Mouse (Mus musculus): ENCODE data around the gene Gm20388. TPM values are rescaled to one million over a fixed set of nuclear protein-coding genes. Genes with fewer than 3 reads are reported as not detected.

Gene Gm20388
- polyA plus RNA-seq, 1 experiment from 2014 or later, result not detected

DNA sequence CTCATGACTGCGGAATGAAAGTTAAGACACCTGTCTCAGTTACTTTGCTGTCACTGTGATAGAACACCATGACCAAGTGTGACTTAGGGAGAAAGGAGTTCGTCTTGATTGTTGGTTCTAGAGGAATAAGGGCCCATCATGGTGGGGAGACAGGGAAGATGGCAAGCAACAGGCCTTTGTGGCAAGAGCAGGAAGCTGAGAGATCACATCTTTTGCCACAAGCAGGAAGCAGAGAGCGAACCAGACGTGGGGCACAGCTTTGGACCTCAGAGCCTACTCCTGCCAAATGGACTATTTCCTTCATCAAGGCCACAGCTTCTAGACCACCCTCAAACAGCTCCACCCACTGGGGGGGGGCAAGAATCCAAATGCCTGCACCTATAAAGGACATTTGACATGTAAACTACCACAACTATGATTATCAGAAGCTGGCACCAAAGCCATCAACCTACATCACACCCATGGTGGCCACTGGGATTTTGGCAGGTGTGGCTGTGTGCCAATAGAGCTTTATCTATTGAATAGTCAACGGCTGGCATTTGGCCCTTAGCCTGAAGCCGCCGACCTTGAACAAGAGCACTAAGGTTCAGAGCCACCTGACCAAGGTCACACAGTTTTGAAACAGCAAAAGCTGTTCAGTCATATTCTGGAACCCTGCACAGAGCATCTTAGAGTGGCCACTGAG is 2854.3 kb downstream of the Gm20388 start:
- Histone ChIP-seq H3K36me3 (ENCODE audit: control insufficient read depth, insufficient read depth, low read length) (no peaks in the 10 kb centered on the region), H3K9ac (ENCODE audit: low read length) (no peak overlapping the region), H3K27me3 (ENCODE audit: control insufficient read depth, insufficient read depth, low read length) (no peaks in the 10 kb centered on the region), H3K4me1 (replicated peaks; ENCODE audit: control insufficient read depth, insufficient read depth) (no peaks in the 10 kb centered on the region), H3K9me3 (ENCODE audit: control insufficient read depth, low read length) (no peaks in the 10 kb centered on the region), H3K4me3 (ENCODE audit: low read depth, low read length) (no peak overlapping the region), H3K4me2 (replicated peaks; ENCODE audit: low read depth) (no peak overlapping the region), H3K27ac (replicated peaks) (no peak overlapping the region)
- 83% methylated on average over 7 of the region's 7 CpGs for WGBS
- ATAC-seq (ENCODE audit: low FRiP score, low TSS enrichment), result no peak
- no peak for DNase-seq (ENCODE audit: low spot score)
- no peak for TF ChIP-seq CTCF (IDR thresholded peaks at IDR 0.05; ENCODE audit: low read depth)
- no peak for TF ChIP-seq EP300 (optimal IDR thresholded peaks at IDR 0.05)

DNA sequence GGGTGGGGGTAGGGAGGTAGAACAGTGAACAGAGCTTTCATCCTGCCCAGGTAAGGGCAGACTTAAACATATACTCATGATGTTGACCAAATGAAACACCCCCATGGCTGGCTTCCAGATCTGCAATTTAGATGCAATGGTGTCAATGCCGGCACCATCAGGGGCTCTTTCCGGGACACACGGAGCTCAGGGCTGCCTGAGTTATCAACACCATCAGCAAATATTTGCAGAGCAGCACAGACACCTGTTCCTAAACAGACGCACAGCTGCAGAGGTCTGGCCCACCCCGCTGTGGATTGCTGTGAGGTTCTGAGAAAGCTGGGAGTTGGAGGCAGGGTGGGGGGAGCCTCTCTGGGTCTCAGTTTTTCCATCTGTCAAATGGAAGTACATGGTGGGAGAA is 2855.5 kb downstream of the Gm20388 start:
- WGBS, result 34% methylated on average over 5 of the region's 5 CpGs
- H3K27me3 ChIP-seq (ENCODE audit: control insufficient read depth, insufficient read depth, low read length), result no peaks in the 10 kb centered on the region
- H3K27ac ChIP-seq (replicated peaks), result no peak overlapping the region
- no peaks in the 10 kb centered on the region for H3K9me3 ChIP-seq (ENCODE audit: control insufficient read depth, low read length)
- H3K4me1 ChIP-seq (replicated peaks; ENCODE audit: control insufficient read depth, insufficient read depth), result no peaks in the 10 kb centered on the region
- no peak overlapping the region for H3K9ac ChIP-seq (ENCODE audit: low read length)
- H3K4me3 ChIP-seq (ENCODE audit: low read depth, low read length), result no peak overlapping the region
- H3K4me2 ChIP-seq (replicated peaks; ENCODE audit: low read depth), result no peak overlapping the region
- ATAC-seq (ENCODE audit: low FRiP score, low TSS enrichment) (no peak), DNase-seq (ENCODE audit: low spot score) (peak; percentile 28)
- no peaks in the 10 kb centered on the region for H3K36me3 ChIP-seq (ENCODE audit: control insufficient read depth, insufficient read depth, low read length)
- TF ChIP-seq EP300 (optimal IDR thresholded peaks at IDR 0.05), result no peak
- TF ChIP-seq CTCF (IDR thresholded peaks at IDR 0.05; ENCODE audit: low read depth), result no peak

GRCm38 (mm10) chr8:122766647-122767200 is 2856.1 kb downstream of the Gm20388 start:
- no peaks in the 10 kb centered on the region for H3K4me1 ChIP-seq (replicated peaks; ENCODE audit: control insufficient read depth, insufficient read depth)
- H3K4me2 ChIP-seq (replicated peaks; ENCODE audit: low read depth), result no peak overlapping the region
- 69% methylated on average over 8 of the region's 8 CpGs for WGBS
- H3K9me3 ChIP-seq (ENCODE audit: control insufficient read depth, low read length), result no peaks in the 10 kb centered on the region
- H3K27ac ChIP-seq (replicated peaks), result no peak overlapping the region
- no peak overlapping the region for H3K9ac ChIP-seq (ENCODE audit: low read length)
- H3K27me3 ChIP-seq (ENCODE audit: control insufficient read depth, insufficient read depth, low read length), result no peaks in the 10 kb centered on the region
- no peak for DNase-seq (ENCODE audit: low spot score)
- no peak overlapping the region for H3K4me3 ChIP-seq (ENCODE audit: low read depth, low read length)
- TF ChIP-seq EP300 (optimal IDR thresholded peaks at IDR 0.05) (no peak), CTCF (IDR thresholded peaks at IDR 0.05; ENCODE audit: low read depth) (no peak)
- H3K36me3 ChIP-seq (ENCODE audit: control insufficient read depth, insufficient read depth, low read length), result no peaks in the 10 kb centered on the region
- ATAC-seq (ENCODE audit: low FRiP score, low TSS enrichment), result no peak

GRCm38 (mm10) chr8:122767229-122767628 is 2856.6 kb downstream of the Gm20388 start:
- no peak overlapping the region for H3K9ac ChIP-seq (ENCODE audit: low read length)
- H3K4me1 ChIP-seq (replicated peaks; ENCODE audit: control insufficient read depth, insufficient read depth), result no peaks in the 10 kb centered on the region
- DNase-seq (ENCODE audit: low spot score), result no peak
- 62% methylated on average over 9 of the region's 9 CpGs for WGBS
- H3K4me2 ChIP-seq (replicated peaks; ENCODE audit: low read depth), result no peak overlapping the region
- no peaks in the 10 kb centered on the region for H3K36me3 ChIP-seq (ENCODE audit: control insufficient read depth, insufficient read depth, low read length)
- H3K27me3 ChIP-seq (ENCODE audit: control insufficient read depth, insufficient read depth, low read length), result no peaks in the 10 kb centered on the region
- no peak overlapping the region for H3K27ac ChIP-seq (replicated peaks)
- TF ChIP-seq CTCF (IDR thresholded peaks at IDR 0.05; ENCODE audit: low read depth), result no peak
- no peak for TF ChIP-seq EP300 (optimal IDR thresholded peaks at IDR 0.05)
- H3K4me3 ChIP-seq (ENCODE audit: low read depth, low read length), result no peak overlapping the region
- ATAC-seq (ENCODE audit: low FRiP score, low TSS enrichment), result no peak
- H3K9me3 ChIP-seq (ENCODE audit: control insufficient read depth, low read length), result no peaks in the 10 kb centered on the region

DNA sequence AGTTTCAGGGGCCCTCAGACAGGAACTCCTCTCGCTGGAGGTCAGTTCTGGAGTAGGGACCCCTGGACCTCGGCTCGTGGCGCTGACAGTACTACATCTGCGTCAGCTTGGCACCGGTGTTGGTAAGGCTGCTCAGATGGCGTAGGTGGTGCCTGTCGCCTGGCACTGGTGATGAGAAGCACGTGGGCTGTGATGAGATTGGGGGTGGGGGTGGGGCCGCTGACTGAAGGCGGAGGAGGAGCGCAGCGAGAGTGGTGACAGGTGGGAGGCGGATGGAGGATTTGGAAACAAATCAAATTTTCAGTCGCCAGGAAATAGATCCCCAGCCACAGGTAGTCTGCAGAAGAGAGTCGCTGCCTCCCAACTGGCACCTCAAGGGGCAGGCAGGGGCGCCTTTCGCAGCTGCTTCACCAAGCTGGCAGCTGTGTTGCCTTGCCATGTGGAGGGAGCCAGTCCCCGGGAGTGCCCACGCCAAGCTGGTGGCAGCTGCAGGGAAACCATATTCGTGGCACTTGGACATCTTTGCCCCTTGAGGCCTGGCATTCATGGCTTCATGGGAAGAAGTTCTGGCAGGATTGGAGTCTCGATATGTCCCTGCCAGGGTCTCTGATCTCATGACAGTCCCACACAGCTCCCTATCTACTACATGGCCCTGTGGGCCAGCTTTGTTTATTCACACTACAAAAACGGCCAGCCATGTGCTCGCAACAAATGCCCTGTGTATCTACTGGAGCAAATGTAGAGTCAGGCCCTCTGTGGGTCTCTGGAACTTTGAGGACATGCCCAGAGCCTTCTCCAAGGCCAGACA is 2858.8 kb downstream of the Gm20388 start:
- H3K4me1 ChIP-seq (replicated peaks; ENCODE audit: control insufficient read depth, insufficient read depth), result no peaks in the 10 kb centered on the region
- H3K27me3 ChIP-seq (ENCODE audit: control insufficient read depth, insufficient read depth, low read length), result no peaks in the 10 kb centered on the region
- no peak overlapping the region for H3K4me3 ChIP-seq (ENCODE audit: low read depth, low read length)
- TF ChIP-seq EP300 (optimal IDR thresholded peaks at IDR 0.05) (no peak), CTCF (IDR thresholded peaks at IDR 0.05; ENCODE audit: low read depth) (no peak)
- no peak overlapping the region for H3K27ac ChIP-seq (replicated peaks)
- ATAC-seq (ENCODE audit: low FRiP score, low TSS enrichment) (no peak), DNase-seq (ENCODE audit: low spot score) (no peak)
- 56% methylated on average over 24 of the region's 24 CpGs for WGBS
- no peaks in the 10 kb centered on the region for H3K9me3 ChIP-seq (ENCODE audit: control insufficient read depth, low read length)
- H3K9ac ChIP-seq (ENCODE audit: low read length), result no peak overlapping the region
- no peak overlapping the region for H3K4me2 ChIP-seq (replicated peaks; ENCODE audit: low read depth)
- H3K36me3 ChIP-seq (ENCODE audit: control insufficient read depth, insufficient read depth, low read length), result no peaks in the 10 kb centered on the region
